Mouse (Mus musculus): ENCODE results near the gene Tmem110. TPM values are rescaled to one million over a fixed set of nuclear protein-coding genes. Genes with fewer than 3 reads are reported as not detected.

Tmem110 gene
- polyA plus RNA-seq, 1 experiment: 36.5 TPM

DNA sequence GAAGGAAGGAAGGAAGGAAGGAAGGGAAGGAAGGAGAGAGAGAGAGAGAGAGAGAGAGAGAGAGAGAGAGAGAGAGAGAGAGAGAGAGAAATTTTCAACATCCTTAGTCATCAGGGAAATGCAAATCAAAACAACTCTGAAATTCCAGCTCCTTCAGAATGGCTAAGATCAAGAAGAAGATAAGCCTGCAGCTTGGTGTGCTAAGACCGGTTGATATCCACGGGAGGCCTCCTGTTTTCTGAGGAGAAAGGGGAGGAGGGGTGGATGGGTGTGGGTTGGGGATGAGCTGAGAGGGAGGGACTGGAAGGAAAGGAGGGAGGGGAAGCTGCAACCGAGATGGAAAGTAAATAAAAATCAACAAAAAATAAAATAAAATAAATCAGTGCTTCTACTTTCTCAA is 59.9 kb downstream of the Tmem110 start:
- Histone ChIP-seq H3K4me1 (ENCODE audit: control insufficient read depth, insufficient read depth, low read length) (peaks cover 2% of the 10 kb centered on the region; the same call in 1 of the 2 replicates), H3K27ac (ENCODE audit: insufficient read depth, low read length) (no peak overlapping the region), H3K4me3 (ENCODE audit: insufficient read depth, low read length) (no peak overlapping the region)
- TF ChIP-seq CTCF (IDR thresholded peaks at IDR 0.05; ENCODE audit: extremely low read depth, insufficient read depth, low read length): no peak
- TF ChIP-seq POLR2A (IDR thresholded peaks at IDR 0.05; ENCODE audit: extremely low read depth, insufficient read depth, low read length): no peak

DNA sequence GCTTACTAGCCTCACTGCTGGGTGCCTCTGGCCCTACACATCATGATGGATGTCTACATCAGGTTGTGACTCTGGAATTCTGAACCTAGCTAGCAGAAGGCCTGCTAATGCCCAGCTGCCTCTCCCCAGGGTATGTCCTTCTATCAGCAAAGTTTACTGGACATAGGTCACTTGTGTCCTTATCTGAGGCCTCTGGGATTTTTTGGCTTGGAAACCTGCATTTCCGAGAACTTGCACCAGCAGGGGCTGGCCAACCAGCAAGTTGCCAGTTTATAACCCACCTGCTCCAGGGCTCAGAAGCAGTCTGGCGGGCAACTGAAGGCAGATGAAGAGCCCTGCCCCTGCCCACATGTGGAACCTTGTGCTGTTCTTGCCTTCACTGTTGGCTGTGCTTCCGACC is 60.8 kb downstream of the Tmem110 start, which contains the start of gene Itih4:
TSS of gene Itih4 (plus strand) at position 273 of the 400 bp plus-strand sequence.
- Histone ChIP-seq H3K27ac (ENCODE audit: insufficient read depth, low read length) (no peak within 1 kb of the TSS), H3K4me1 (ENCODE audit: control insufficient read depth, insufficient read depth, low read length) (peaks cover 2% of the 10 kb centered on the region; the same call in 1 of the 2 replicates), H3K4me3 (ENCODE audit: insufficient read depth, low read length) (no peak within 1 kb of the TSS)
- TF ChIP-seq POLR2A (IDR thresholded peaks at IDR 0.05; ENCODE audit: extremely low read depth, insufficient read depth, low read length) (no peak), CTCF (IDR thresholded peaks at IDR 0.05; ENCODE audit: extremely low read depth, insufficient read depth, low read length) (no peak)

DNA sequence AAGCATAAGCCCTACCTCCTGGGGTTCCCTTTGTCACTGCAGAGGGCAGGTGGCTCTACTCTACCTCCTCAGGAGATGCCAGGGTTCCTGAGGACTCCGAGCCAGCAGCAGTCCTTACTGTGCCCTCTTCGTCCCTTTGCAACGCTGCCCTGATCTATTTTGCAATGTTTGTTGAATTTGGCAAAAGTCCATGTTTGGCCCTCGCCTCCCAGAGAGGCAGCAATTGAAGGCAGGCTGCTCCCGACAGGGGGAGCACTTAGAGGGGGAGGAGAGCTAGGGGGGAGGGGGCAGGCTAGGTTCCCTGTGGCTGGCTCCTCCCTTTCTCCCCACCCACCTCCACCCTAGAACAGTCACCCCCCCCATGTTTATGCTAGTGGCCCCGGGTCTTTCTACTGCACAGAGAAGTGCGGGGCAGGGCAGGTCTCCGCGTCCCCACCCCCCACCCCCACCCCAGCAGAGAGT is 62.9 kb downstream of the Tmem110 start:
- TF ChIP-seq CTCF (IDR thresholded peaks at IDR 0.05; ENCODE audit: extremely low read depth, insufficient read depth, low read length): 0 out of 2 replicates have a peak, but pooled peaks have one; percentile 0
- TF ChIP-seq POLR2A (IDR thresholded peaks at IDR 0.05; ENCODE audit: extremely low read depth, insufficient read depth, low read length): no peak
- peaks cover 2% of the 10 kb centered on the region; the same call in 1 of the 2 replicates for H3K4me1 ChIP-seq (ENCODE audit: control insufficient read depth, insufficient read depth, low read length)
- no peak overlapping the region for H3K27ac ChIP-seq (ENCODE audit: insufficient read depth, low read length)

DNA sequence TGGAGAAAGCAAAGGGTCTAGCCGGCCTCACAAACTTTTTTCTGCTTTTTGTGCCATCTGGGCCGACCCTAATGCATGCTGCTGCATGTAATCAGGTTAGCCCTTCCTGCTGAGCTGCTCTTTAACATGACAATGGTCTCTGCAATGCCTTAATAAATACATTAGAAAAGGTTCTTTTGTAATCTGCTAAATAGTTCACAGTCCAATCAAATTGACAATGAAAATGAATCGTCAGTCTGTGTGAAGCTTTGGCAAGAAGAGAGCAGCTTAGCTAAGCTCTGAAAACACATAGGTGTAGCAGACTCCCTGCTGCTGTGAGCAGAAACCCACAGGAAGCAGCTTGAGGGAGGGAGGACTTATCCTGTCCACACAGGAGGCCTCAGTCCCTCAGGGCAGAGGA is 74.6 kb downstream of the Tmem110 start:
- no peak overlapping the region for H3K27ac ChIP-seq (ENCODE audit: insufficient read depth, low read length)
- no peaks in the 10 kb centered on the region for H3K4me1 ChIP-seq (ENCODE audit: control insufficient read depth, insufficient read depth, low read length)
- H3K4me3 ChIP-seq (ENCODE audit: insufficient read depth, low read length): no peak overlapping the region
- TF ChIP-seq POLR2A (IDR thresholded peaks at IDR 0.05; ENCODE audit: extremely low read depth, insufficient read depth, low read length): no peak
- no peak for TF ChIP-seq CTCF (IDR thresholded peaks at IDR 0.05; ENCODE audit: extremely low read depth, insufficient read depth, low read length)

More for the DNA sequence above, 62.9 kb downstream of the Tmem110 start:
- no peak overlapping the region for H3K4me3 ChIP-seq (ENCODE audit: insufficient read depth, low read length)

DNA sequence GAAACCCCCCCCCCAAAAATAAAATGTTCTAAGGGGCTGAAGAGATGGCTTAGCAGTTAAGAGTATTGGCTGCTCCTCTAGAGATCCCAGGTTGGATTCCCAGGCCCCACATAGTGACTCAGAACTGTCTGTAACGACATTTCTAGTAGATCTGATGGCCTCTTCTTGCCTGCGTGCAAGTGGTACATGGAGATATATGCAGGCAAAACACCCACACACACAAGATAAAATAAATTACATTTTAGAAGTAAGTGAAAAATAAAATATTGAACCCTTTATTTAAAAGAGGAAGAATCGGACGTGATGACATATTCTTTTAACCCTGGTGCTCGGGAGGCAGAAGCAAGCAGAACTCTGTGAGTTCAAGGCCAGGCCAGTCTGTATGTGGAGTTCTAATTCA is 77.2 kb downstream of the Tmem110 start:
- H3K4me3 ChIP-seq (ENCODE audit: insufficient read depth, low read length): no peak overlapping the region
- H3K4me1 ChIP-seq (ENCODE audit: control insufficient read depth, insufficient read depth, low read length): no peaks in the 10 kb centered on the region
- H3K27ac ChIP-seq (ENCODE audit: insufficient read depth, low read length): no peak overlapping the region
- no peak for TF ChIP-seq CTCF (IDR thresholded peaks at IDR 0.05; ENCODE audit: extremely low read depth, insufficient read depth, low read length)
- TF ChIP-seq POLR2A (IDR thresholded peaks at IDR 0.05; ENCODE audit: extremely low read depth, insufficient read depth, low read length): no peak

DNA sequence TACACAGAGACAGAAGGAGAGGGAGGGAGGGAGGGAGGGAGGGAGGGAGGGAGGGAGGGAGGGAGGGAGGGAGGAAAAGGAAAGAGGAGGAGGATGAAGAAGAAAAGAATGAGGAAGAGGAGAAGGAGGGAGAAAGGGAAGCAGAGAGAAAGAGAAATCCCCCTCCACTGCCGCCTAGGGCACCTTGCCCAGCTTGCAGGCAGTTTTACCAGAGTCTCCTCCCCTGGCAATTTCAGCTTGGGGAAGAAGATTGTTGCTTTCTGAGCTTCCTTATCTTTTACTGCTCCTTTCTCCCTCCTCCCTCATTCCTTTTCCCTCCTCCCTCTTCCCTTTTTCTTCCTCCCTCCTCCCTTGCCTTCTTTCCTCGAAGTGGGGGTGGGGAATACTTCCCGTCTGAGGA is 77.6 kb downstream of the Tmem110 start:
- no peak for TF ChIP-seq CTCF (IDR thresholded peaks at IDR 0.05; ENCODE audit: extremely low read depth, insufficient read depth, low read length)
- no peak for TF ChIP-seq POLR2A (IDR thresholded peaks at IDR 0.05; ENCODE audit: extremely low read depth, insufficient read depth, low read length)
- H3K4me1 ChIP-seq (ENCODE audit: control insufficient read depth, insufficient read depth, low read length): no peaks in the 10 kb centered on the region

DNA sequence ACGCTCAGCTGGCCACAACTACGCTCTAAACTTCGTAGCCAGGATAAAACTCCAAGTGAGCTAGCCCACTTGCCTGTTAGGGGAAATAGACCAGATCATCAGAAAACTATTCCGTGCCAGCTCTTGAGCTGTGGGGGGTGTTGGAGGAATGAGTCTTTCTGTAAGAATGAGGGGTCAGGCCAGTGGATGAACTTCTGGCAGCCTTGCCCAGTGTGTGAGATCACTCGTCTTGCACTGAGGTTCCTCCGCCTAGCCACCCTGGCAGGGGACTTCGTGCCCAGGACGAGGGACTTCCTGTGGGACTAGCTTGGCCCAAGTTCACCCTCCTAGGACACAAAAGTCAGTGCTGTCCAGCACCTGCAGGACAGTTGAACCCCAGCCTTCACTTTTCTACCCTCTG is 78.9 kb downstream of the Tmem110 start:
- H3K4me1 ChIP-seq (ENCODE audit: control insufficient read depth, insufficient read depth, low read length): no peaks in the 10 kb centered on the region
- TF ChIP-seq POLR2A (IDR thresholded peaks at IDR 0.05; ENCODE audit: extremely low read depth, insufficient read depth, low read length) (no peak), CTCF (IDR thresholded peaks at IDR 0.05; ENCODE audit: extremely low read depth, insufficient read depth, low read length) (no peak)

More for the DNA sequence above, 77.6 kb downstream of the Tmem110 start:
- Histone ChIP-seq H3K27ac (ENCODE audit: insufficient read depth, low read length) (no peak overlapping the region), H3K4me3 (ENCODE audit: insufficient read depth, low read length) (no peak overlapping the region)

DNA sequence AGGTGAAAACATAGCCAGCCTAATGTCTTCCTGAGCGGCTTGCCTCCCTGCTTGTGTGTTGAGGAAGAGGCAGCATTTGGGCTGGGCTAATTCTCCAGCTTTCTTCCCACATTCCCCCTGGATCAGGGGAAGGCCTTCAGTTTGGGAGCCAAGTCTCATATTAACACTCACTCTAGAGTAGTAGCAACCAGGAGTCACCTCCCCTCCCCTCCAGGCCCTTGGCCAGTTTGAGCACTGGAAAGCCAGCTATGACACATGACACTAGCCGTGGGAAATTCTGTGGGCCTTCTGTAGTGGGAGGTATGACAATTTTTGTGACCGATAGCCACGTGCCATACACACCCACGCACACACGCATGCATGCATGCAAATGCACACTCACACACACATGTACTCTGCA is 80.6 kb downstream of the Tmem110 start:
- no peak overlapping the region for H3K27ac ChIP-seq (ENCODE audit: insufficient read depth, low read length)
- H3K4me3 ChIP-seq (ENCODE audit: insufficient read depth, low read length): no peak overlapping the region
- no peak for TF ChIP-seq CTCF (IDR thresholded peaks at IDR 0.05; ENCODE audit: extremely low read depth, insufficient read depth, low read length)
- TF ChIP-seq POLR2A (IDR thresholded peaks at IDR 0.05; ENCODE audit: extremely low read depth, insufficient read depth, low read length): no peak
- H3K4me1 ChIP-seq (ENCODE audit: control insufficient read depth, insufficient read depth, low read length): no peaks in the 10 kb centered on the region

More for the DNA sequence above, 78.9 kb downstream of the Tmem110 start:
- no peak overlapping the region for H3K27ac ChIP-seq (ENCODE audit: insufficient read depth, low read length)
- H3K4me3 ChIP-seq (ENCODE audit: insufficient read depth, low read length): no peak overlapping the region

DNA sequence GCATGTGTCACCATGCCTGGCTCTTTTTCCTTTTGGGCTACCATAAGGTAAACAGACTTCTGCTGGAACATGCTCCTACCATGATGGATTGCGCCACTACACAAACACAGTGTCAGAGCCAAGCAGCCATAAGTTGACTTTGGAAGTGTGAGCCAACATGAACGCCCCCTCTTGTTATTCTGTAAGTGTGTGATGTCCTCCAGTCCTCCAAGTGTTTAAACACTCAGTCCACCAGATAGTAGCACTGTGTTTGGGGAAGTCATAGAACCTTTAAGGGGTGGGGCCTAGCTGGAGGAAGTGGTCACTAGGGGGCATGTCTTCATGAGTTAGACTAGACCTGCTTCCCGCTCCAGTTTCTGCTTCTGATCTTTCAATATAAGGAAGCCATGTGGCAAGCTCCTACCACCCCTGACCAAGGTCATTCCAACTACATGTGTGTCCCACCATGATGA is 82.5 kb downstream of the Tmem110 start:
- Histone ChIP-seq H3K4me3 (ENCODE audit: insufficient read depth, low read length) (no peak overlapping the region), H3K4me1 (ENCODE audit: control insufficient read depth, insufficient read depth, low read length) (no peaks in the 10 kb centered on the region), H3K27ac (ENCODE audit: insufficient read depth, low read length) (no peak overlapping the region)
- TF ChIP-seq POLR2A (IDR thresholded peaks at IDR 0.05; ENCODE audit: extremely low read depth, insufficient read depth, low read length): no peak
- no peak for TF ChIP-seq CTCF (IDR thresholded peaks at IDR 0.05; ENCODE audit: extremely low read depth, insufficient read depth, low read length)

DNA sequence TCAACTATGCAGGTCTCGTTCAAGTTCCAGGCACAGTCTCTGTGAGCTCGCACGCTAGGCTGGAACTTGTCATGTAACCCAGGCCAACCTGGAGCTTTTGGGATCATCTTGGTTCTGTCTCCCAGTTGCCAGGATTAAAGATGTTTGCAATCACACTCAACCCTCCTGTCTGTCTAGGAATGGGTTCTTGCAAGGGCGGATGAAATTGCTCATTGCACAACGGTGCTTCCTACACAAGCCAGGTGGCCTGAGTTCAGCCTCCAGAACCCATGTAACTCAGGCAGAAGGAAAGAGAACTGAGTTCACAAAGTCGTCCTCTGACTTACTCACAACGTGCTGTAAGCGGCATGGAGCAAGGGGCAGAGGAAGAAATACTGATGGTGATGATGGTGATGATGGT is 85.8 kb downstream of the Tmem110 start:
- no peak overlapping the region for H3K27ac ChIP-seq (ENCODE audit: insufficient read depth, low read length)
- no peak for TF ChIP-seq POLR2A (IDR thresholded peaks at IDR 0.05; ENCODE audit: extremely low read depth, insufficient read depth, low read length)
- no peak for TF ChIP-seq CTCF (IDR thresholded peaks at IDR 0.05; ENCODE audit: extremely low read depth, insufficient read depth, low read length)
- H3K4me1 ChIP-seq (ENCODE audit: control insufficient read depth, insufficient read depth, low read length): no peaks in the 10 kb centered on the region
- no peak overlapping the region for H3K4me3 ChIP-seq (ENCODE audit: insufficient read depth, low read length)
